Mouse (Mus musculus): ENCODE results near the gene Asb11. TPM values are rescaled to one million over a fixed set of nuclear protein-coding genes. Genes with fewer than 3 reads are reported as not detected.

Gene Asb11
- polyA plus RNA-seq, 2 experiments, result 0.06 TPM; not detected in 1

DNA sequence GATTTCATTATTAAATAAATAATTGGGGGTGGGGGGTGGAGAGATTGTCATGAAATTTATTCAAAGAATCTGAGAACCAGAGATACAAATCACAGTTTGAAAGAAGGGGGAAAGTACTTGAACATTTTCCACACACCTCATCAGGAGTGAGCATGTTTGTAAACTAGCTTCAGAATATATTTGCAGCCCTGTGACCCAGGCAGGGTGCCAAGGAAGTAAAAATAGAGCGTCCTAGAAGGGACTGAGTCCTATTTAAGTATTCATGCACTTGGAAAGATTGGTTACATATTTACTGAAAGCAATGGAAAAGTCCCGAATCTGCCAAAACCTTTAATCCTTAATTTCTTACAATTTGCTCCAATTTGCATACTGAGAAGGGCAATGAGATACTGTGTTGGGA lies 3.3 kb downstream of the Asb11 start:
- Histone ChIP-seq H3K36me3 (replicated peaks; ENCODE audit: control insufficient read depth, insufficient read depth, low read depth) (no peaks in the 10 kb centered on the region), H3K4me3 (ENCODE audit: insufficient read depth in 1 of 2, low read depth in 2 of 2, low read length in 2 of 2) (no peak overlapping the region), H3K27me3 (ENCODE audit: control insufficient read depth, insufficient read depth, low read length) (no peaks in the 10 kb centered on the region), H3K4me2 (ENCODE audit: low read depth) (no peak overlapping the region), H3K27ac (no peak overlapping the region), H3K9me3 (ENCODE audit: control insufficient read depth, low read length) (no peaks in the 10 kb centered on the region), H3K4me1 (replicated peaks; ENCODE audit: control insufficient read depth in 2 of 2, insufficient read depth in 2 of 2, low read length in 1 of 2) (0 out of 4 replicates have a peak, but pooled peaks cover 0 to 2% of the 10 kb centered on the region in 2 experiments), H3K9ac (replicated peaks) (no peak overlapping the region)
- TF ChIP-seq CTCF (IDR thresholded peaks at IDR 0.05; ENCODE audit: low read depth), result no peak
- no peak for TF ChIP-seq EP300 (IDR thresholded peaks at IDR 0.05; ENCODE audit: low read depth)
- DNase-seq (ENCODE audit: low read depth in 3 of 3, low spot score in 3 of 3) (no peak), ATAC-seq (ENCODE audit: insufficient read depth) (no peak)
- 64% methylated on average over 2 of the region's 2 CpGs for WGBS (ENCODE audit: insufficient replicate concordance)

DNA sequence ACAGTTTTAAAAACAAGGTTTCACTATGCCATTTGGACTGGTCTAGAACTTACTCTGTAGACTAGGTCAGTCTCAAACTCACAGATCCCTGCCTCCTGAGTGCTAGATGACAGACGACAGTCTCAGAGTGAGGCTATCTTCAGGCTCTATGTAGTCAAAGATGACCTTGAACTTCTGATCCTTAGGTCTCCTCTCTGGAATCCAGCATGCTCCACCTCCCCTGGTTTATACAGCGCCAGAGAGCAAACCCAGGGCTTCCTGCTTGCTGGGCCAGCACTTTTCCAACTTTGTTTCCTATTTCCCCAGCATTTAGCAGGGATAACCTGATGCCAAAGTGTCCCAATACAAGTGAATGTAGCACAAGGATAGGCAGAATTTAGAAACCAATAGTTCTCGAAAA lies 3.9 kb downstream of the Asb11 start:
- Histone ChIP-seq H3K27me3 (ENCODE audit: control insufficient read depth, insufficient read depth, low read length) (no peaks in the 10 kb centered on the region), H3K4me1 (replicated peaks; ENCODE audit: control insufficient read depth in 2 of 2, insufficient read depth in 2 of 2, low read length in 1 of 2) (0 out of 4 replicates have a peak, but pooled peaks cover 0 to 4% of the 10 kb centered on the region in 2 experiments), H3K36me3 (replicated peaks; ENCODE audit: control insufficient read depth, insufficient read depth, low read depth) (no peaks in the 10 kb centered on the region), H3K4me3 (ENCODE audit: insufficient read depth in 1 of 2, low read depth in 2 of 2, low read length in 2 of 2) (no peak overlapping the region), H3K9me3 (ENCODE audit: control insufficient read depth, low read length) (no peaks in the 10 kb centered on the region), H3K4me2 (ENCODE audit: low read depth) (no peak overlapping the region), H3K27ac (no peak overlapping the region), H3K9ac (replicated peaks) (no peak overlapping the region)
- no peak for DNase-seq (ENCODE audit: low read depth in 3 of 3, low spot score in 3 of 3)
- no peak for TF ChIP-seq EP300 (IDR thresholded peaks at IDR 0.05; ENCODE audit: low read depth)
- no peak for TF ChIP-seq CTCF (IDR thresholded peaks at IDR 0.05; ENCODE audit: low read depth)
- 68% methylated on average over 3 of the region's 3 CpGs for WGBS (ENCODE audit: insufficient replicate concordance)
- ATAC-seq (ENCODE audit: insufficient read depth), result no peak

DNA sequence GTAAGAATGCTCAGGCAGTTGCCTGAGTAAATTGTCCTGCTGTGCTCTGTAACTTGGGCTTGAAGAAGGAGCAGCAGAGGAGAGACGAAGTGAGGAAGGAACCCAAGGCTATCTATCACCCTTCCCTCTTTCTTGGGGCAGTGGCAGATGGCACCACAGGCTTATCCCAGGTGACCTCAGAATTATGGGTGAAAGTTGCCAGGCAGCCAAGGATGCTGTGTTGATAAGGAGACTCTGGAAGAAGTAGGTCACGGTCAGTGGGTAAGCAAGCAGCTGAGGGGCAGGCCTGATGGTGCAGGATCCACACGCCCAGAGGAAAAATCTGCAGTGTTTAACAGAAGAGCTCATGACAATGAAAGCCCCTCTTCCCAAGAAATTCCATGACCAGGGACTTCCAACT lies 4.5 kb downstream of the Asb11 start:
- Histone ChIP-seq H3K4me2 (ENCODE audit: low read depth) (no peak overlapping the region), H3K4me1 (replicated peaks; ENCODE audit: control insufficient read depth in 2 of 2, insufficient read depth in 2 of 2, low read length in 1 of 2) (peaks cover 0 to 7% of the 10 kb centered on the region in 2 experiments; a peak in 1 of 4 replicates), H3K9me3 (ENCODE audit: control insufficient read depth, low read length) (no peaks in the 10 kb centered on the region), H3K36me3 (replicated peaks; ENCODE audit: control insufficient read depth, insufficient read depth, low read depth) (no peaks in the 10 kb centered on the region), H3K9ac (replicated peaks) (no peak overlapping the region), H3K27ac (no peak overlapping the region), H3K4me3 (ENCODE audit: insufficient read depth in 1 of 2, low read depth in 2 of 2, low read length in 2 of 2) (no peak overlapping the region), H3K27me3 (ENCODE audit: control insufficient read depth, insufficient read depth, low read length) (no peaks in the 10 kb centered on the region)
- ATAC-seq (ENCODE audit: insufficient read depth) (no peak), DNase-seq (ENCODE audit: low read depth in 3 of 3, low spot score in 3 of 3) (no peak)
- no peak for TF ChIP-seq CTCF (IDR thresholded peaks at IDR 0.05; ENCODE audit: low read depth)
- TF ChIP-seq EP300 (IDR thresholded peaks at IDR 0.05; ENCODE audit: low read depth), result no peak
- 56% methylated on average over 3 of the region's 3 CpGs for whole genome bisulfite sequencing (ENCODE audit: insufficient replicate concordance)

DNA sequence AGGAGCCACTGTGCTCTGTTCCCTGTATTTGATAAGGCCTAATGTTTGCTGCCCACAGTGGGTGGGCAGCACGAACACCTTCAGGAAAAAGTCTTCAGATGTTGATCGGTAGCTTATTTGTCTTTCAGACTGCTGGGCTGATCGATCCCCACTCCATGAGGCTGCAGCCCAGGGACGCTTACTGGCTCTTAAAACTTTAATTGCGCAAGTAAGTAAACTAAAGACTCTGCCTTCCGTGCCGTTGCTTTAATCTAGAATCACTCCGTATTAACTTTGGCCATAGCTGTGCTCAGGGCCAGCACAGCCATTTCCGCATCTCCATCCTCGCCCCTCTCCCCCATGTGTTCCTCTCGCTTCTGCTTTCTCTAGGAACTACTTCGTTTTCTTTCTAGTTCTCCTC lies 8.8 kb downstream of the Asb11 start:
- 81% methylated on average over 12 of the region's 12 CpGs for WGBS (ENCODE audit: insufficient replicate concordance)
- H3K27ac ChIP-seq, result no peak overlapping the region
- DNase-seq (ENCODE audit: low read depth in 3 of 3, low spot score in 3 of 3) (no peak), ATAC-seq (ENCODE audit: insufficient read depth) (no peak)
- no peak overlapping the region for H3K4me2 ChIP-seq (ENCODE audit: low read depth)
- H3K4me1 ChIP-seq (replicated peaks; ENCODE audit: control insufficient read depth in 2 of 2, insufficient read depth in 2 of 2, low read length in 1 of 2), result peaks cover 6 to 24% of the 10 kb centered on the region in 2 experiments; a peak in 3 of 4 replicates
- H3K27me3 ChIP-seq (ENCODE audit: control insufficient read depth, insufficient read depth, low read length), result no peaks in the 10 kb centered on the region
- H3K4me3 ChIP-seq (ENCODE audit: insufficient read depth in 1 of 2, low read depth in 2 of 2, low read length in 2 of 2), result no peak overlapping the region
- no peaks in the 10 kb centered on the region for H3K9me3 ChIP-seq (ENCODE audit: control insufficient read depth, low read length)
- no peak overlapping the region for H3K9ac ChIP-seq (replicated peaks)
- H3K36me3 ChIP-seq (replicated peaks; ENCODE audit: control insufficient read depth, insufficient read depth, low read depth), result no peaks in the 10 kb centered on the region
- TF ChIP-seq CTCF (IDR thresholded peaks at IDR 0.05; ENCODE audit: low read depth) (no peak), EP300 (IDR thresholded peaks at IDR 0.05; ENCODE audit: low read depth) (no peak)

DNA sequence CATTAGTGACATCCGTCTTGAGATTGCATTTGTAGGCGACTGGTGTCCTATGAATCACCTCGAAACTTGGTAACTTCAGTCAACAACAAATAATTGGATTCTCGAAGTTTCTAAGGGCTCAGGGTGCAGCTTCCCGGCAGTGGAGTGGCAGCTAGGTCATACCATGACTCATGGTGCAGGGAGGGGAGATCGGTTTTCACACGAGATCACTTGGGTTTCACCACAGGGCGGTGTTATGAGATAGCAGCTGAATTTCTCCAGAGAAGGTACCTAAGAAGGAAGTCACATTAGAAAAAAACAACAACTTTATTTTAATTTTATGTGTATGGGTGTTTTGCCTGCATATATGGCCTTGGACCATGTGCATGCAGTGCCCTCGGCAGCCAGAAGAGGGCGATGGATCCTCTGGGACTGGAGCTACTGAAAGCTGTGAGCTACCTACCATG lies 9.3 kb downstream of the Asb11 start:
- no peaks in the 10 kb centered on the region for H3K9me3 ChIP-seq (ENCODE audit: control insufficient read depth, low read length)
- no peak for TF ChIP-seq EP300 (IDR thresholded peaks at IDR 0.05; ENCODE audit: low read depth)
- TF ChIP-seq CTCF (IDR thresholded peaks at IDR 0.05; ENCODE audit: low read depth), result peak; percentile 70
- no peak for DNase-seq (ENCODE audit: low read depth in 3 of 3, low spot score in 3 of 3)
- no peak overlapping the region for H3K27ac ChIP-seq
- no peak for ATAC-seq (ENCODE audit: insufficient read depth)
- H3K27me3 ChIP-seq (ENCODE audit: control insufficient read depth, insufficient read depth, low read length), result no peaks in the 10 kb centered on the region
- 68% methylated on average over 10 of the region's 10 CpGs for WGBS (ENCODE audit: insufficient replicate concordance)
- H3K4me2 ChIP-seq (ENCODE audit: low read depth), result no peak overlapping the region
- H3K9ac ChIP-seq (replicated peaks), result no peak overlapping the region
- H3K4me1 ChIP-seq (replicated peaks; ENCODE audit: control insufficient read depth in 2 of 2, insufficient read depth in 2 of 2, low read length in 1 of 2), result peaks cover 6 to 24% of the 10 kb centered on the region in 2 experiments; a peak in 3 of 4 replicates
- H3K4me3 ChIP-seq (ENCODE audit: insufficient read depth in 1 of 2, low read depth in 2 of 2, low read length in 2 of 2), result no peak overlapping the region
- H3K36me3 ChIP-seq (replicated peaks; ENCODE audit: control insufficient read depth, insufficient read depth, low read depth), result no peaks in the 10 kb centered on the region
